Mouse (Mus musculus) heart, embryonic 12.5 days (tissue): Measurements from ENCODE around the gene Cops6. TPM values are rescaled to one million over a fixed set of nuclear protein-coding genes. Genes with fewer than 3 reads are reported as not detected.

Source experiments
- ATAC-seq: fragments of 200-750 bp; cut with Nextera tagmentation; 2 replicates; pipeline ENCODE4 v1.8.0; 2017; ENCODE audit warnings: moderate TSS enrichment, moderate library complexity; ENCODE audit not compliant: insufficient number of reproducible peaks, low FRiP score
- H3K27ac ChIP-seq: fragments of 300-500 bp; sonication (generic); 2 replicates; pipeline ENCODE4 v1.5.1; 2016; ENCODE audit warnings: mild to moderate bottlenecking, moderate library complexity; ENCODE audit not compliant: poor library complexity, severe bottlenecking
- H3K27me3 ChIP-seq: fragments of 300-500 bp; sonication (generic); replicated peaks from 2 replicates; pipeline ENCODE4 v1.6.1; 2016; ENCODE audit warnings: mild to moderate bottlenecking, moderate library complexity
- H3K36me3 ChIP-seq: fragments of 300-500 bp; sonication (generic); 2 replicates; pipeline ENCODE4 v1.6.1; 2016; ENCODE audit warnings: mild to moderate bottlenecking, moderate library complexity
- H3K4me1 ChIP-seq: fragments of 300-500 bp; sonication (generic); replicated peaks from 2 replicates; pipeline ENCODE4 v1.6.1; 2016; ENCODE audit warnings: mild to moderate bottlenecking
- H3K4me2 ChIP-seq: fragments of 300-500 bp; sonication (generic); 2 replicates; pipeline ENCODE4 v1.6.1; 2016; ENCODE audit warnings: mild to moderate bottlenecking, moderate library complexity
- H3K4me3 ChIP-seq: fragments of 300-500 bp; sonication (generic); 2 replicates; pipeline ENCODE4 v1.5.1; 2016; ENCODE audit warnings: mild to moderate bottlenecking
- H3K9ac ChIP-seq: fragments of 300-500 bp; sonication (generic); 2 replicates; pipeline ENCODE4 v1.6.1; 2016; ENCODE audit warnings: mild to moderate bottlenecking, moderate library complexity
- H3K9me3 ChIP-seq: fragments of 300-500 bp; sonication (generic); replicated peaks from 2 replicates; pipeline ENCODE4 v1.6.1; 2016; ENCODE audit warnings: mild to moderate bottlenecking, moderate library complexity
- WGBS: fragments of 180-500 bp; shearing (Covaris S2); methylation state at CpG from one replicate; pipeline ENCODE4 v1.1.7; 2016; 5-methylcytosine and 5-hydroxymethylcytosine counted together
- polyA plus RNA-seq: library from polyadenylated mRNA; unstranded; fragments of >200 nt; fragmentation: Nextera tagmentation; extraction: Ambion mirVana; gene quantifications from 2 replicates; pipeline ENCODE4 v1.2.1, GENCODE M21; 2016

Gene Cops6
- polyA plus RNA-seq, 1 experiment from 2014 or later: 253 TPM

DNA sequence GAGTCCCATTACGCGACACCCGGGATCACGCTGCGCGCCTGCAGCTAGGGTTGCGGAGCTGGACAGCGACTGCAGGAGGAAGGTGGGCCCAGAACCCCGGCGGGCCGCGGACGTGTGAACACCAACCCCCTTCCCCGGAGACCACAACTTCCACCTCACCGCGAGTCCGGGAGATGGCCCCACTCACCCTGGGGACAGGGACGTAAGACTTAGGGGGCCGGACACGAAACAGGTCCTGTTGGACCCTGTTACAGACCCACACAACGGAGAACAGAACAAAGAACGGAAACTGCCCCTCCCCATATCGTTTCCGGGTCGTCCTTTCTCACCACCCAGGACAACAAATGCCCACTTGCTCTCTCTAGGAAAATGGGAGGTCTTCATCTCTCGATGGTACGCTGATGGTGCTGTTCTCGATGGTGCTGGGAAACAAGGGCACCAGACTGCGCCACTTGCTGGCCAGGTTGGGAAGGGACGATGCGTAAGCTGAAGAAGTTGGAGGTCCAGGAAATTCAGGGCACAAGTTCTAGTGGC is 5.4 kb upstream of the Cops6 start, which contains the start of gene Zfp113:
Gene Zfp113 (minus strand): TSS at position 302 of the 534 bp plus-strand sequence.
- H3K36me3 ChIP-seq: peaks cover 25% of the 10 kb centered on the region
- peaks cover 8% of the 10 kb centered on the region; the same call in 1 of the 2 replicates for H3K4me1 ChIP-seq
- WGBS: under 1% methylated on average over 31 of the region's 31 CpGs

GRCm38 (mm10) chr5:138160224-138160762 is 578 bp upstream of the Cops6 start:
- Histone ChIP-seq H3K9me3 (no peaks in the 10 kb centered on the region), H3K4me2 (peak overlapping the region; percentile 80), H3K9ac (0 out of 2 replicates have a peak overlapping the region, but pooled peaks have one; percentile 92), H3K36me3 (peaks cover 28% of the 10 kb centered on the region), H3K4me1 (peaks cover 9% of the 10 kb centered on the region), H3K4me3 (peak overlapping the region; percentile 90), H3K27ac (0 out of 2 replicates have a peak overlapping the region, but pooled peaks have one; percentile 69), H3K27me3 (no peaks in the 10 kb centered on the region)
- no peak for ATAC-seq
- 62% methylated on average over 7 of the region's 7 CpGs for WGBS

More for the DNA sequence above, 5.4 kb upstream of the Cops6 start, which contains the start of gene Zfp113:
- Histone ChIP-seq H3K4me2 (peak within 1 kb of the TSS; percentile 74), H3K9ac (peak within 1 kb of the TSS; percentile 91), H3K9me3 (no peaks in the 10 kb centered on the region), H3K4me3 (peak within 1 kb of the TSS; percentile 76), H3K27me3 (no peaks in the 10 kb centered on the region), H3K27ac (peak within 1 kb of the TSS; percentile 80)
- ATAC-seq: peak; percentile 96

- ATAC-seq: no peak
- Histone ChIP-seq H3K4me3 (no peak overlapping the region), H3K9ac (no peak overlapping the region), H3K27ac (no peak overlapping the region), H3K9me3 (no peaks in the 10 kb centered on the region), H3K27me3 (no peaks in the 10 kb centered on the region), H3K36me3 (peaks cover 55% of the 10 kb centered on the region), H3K4me1 (peaks cover 9% of the 10 kb centered on the region), H3K4me2 (no peak overlapping the region)
- WGBS: 70% methylated on average over 6 of the region's 6 CpGs
These were observed 2.2 kb downstream of the Cops6 start for GRCm38 (mm10) chr5:138163046-138163445.

GRCm38 (mm10) chr5:138163610-138164009 is 2.7 kb downstream of the Cops6 start:
- no peak for ATAC-seq
- no peak overlapping the region for H3K27ac ChIP-seq
- peaks cover 60% of the 10 kb centered on the region for H3K36me3 ChIP-seq
- H3K4me2 ChIP-seq: no peak overlapping the region
- peaks cover 9% of the 10 kb centered on the region for H3K4me1 ChIP-seq
- H3K9me3 ChIP-seq: no peaks in the 10 kb centered on the region
- no peak overlapping the region for H3K4me3 ChIP-seq
- no peak overlapping the region for H3K9ac ChIP-seq
- no peaks in the 10 kb centered on the region for H3K27me3 ChIP-seq
- 79% methylated on average over 10 of the region's 10 CpGs for WGBS

- no peak overlapping the region for H3K4me3 ChIP-seq
- H3K27me3 ChIP-seq: no peaks in the 10 kb centered on the region
- 78% methylated on average over 8 of the region's 8 CpGs for WGBS
- H3K36me3 ChIP-seq: peaks cover 74% of the 10 kb centered on the region
- H3K4me2 ChIP-seq: no peak overlapping the region
- no peak for ATAC-seq
- peaks cover 16% of the 10 kb centered on the region for H3K4me1 ChIP-seq
- no peak overlapping the region for H3K9ac ChIP-seq
- no peaks in the 10 kb centered on the region for H3K9me3 ChIP-seq
- H3K27ac ChIP-seq: no peak overlapping the region
These were observed 4.7 kb downstream of the Cops6 start for GRCm38 (mm10) chr5:138165594-138165993.

DNA sequence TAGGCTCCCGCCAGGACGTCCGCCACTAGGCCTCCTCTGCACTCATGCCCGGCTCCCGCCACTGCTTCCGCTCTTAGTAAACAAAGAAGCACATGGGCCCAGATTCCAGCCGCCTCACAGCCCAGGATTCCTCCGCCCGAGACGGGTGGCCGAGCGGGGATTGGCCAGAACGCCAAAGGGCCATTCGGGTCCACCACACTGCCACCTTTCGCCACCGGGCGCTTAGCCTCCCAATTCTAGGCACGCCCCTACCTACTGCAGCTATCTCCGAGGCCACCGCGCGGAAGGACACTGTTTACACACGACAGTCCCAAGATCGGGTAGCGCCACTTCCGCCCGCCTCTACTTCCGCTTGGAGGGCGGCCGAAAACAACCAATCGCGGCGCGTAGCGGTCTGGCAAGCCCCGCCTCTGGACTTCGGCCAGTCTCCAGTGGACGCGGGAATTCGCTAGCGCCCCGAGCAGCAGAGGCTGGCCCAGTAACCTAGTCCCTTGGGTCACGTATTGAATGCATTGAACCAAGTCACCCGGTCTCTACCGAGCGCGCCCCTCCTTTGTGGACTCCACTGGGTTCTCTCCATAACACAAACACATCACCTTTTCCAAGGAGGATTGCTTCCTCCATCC is 10.2 kb downstream of the Cops6 start:
- Histone ChIP-seq H3K27me3 (no peaks in the 10 kb centered on the region), H3K36me3 (peaks cover 61% of the 10 kb centered on the region), H3K27ac (peak overlapping the region; percentile 97), H3K9ac (peak overlapping the region; percentile 86), H3K4me2 (peak overlapping the region; percentile 92), H3K4me1 (peaks cover 17% of the 10 kb centered on the region), H3K4me3 (peak overlapping the region; percentile 81), H3K9me3 (no peaks in the 10 kb centered on the region)
- WGBS: under 1% methylated on average over 47 of the region's 47 CpGs
- ATAC-seq: peak; percentile 91

DNA sequence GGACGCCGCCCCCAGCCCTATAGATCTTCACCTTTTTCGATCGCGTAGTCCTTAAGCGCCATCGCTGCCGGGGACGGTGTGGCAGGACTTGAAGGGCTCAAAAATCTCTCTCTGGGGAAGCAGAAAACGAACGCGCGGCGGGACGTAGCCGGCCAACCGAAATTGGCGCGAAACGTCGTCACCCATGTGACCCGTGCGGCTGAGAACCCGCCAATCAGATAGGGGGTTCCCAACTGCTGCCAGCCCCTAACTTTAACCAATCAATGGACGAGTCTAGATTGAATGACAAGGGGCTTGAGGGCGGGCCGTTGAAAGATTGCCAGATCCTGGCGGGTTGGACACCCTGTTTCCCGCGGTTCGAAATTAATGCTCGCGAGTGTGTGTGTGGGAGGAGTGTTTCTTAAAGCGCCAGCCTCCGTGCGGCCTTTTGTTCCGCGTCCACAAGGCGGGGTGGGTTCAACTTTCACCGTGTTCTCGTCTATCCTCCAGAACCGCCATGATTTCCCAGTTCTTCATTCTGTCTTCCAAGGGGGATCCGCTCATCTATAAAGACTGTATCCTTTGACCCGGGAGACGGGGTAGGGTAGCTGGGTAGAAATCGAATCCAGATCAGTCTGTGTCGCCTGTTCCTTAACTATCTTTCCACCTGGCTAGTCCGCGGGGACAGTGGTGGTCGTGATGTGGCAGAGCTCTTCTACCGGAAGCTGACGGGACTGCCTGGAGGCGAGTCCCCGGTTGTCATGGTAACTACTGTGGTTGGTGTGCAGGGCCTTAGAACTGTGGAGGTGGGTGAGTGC is 11.0 kb downstream of the Cops6 start, which contains the start of the genes Ap4m1 and Mcm7:
Gene Ap4m1 (plus strand): TSS at position 308 of the 797 bp plus-strand sequence.
Gene Mcm7 (minus strand): TSS at position 728 of the 797 bp plus-strand sequence.
- Histone ChIP-seq H3K9ac (peak within 1 kb of the TSS; percentile 86), H3K4me2 (peak within 1 kb of the TSS; percentile 92), H3K36me3 (peaks cover 60% of the 10 kb centered on the region), H3K27ac (peak within 1 kb of the TSS; percentile 97), H3K9me3 (no peaks in the 10 kb centered on the region), H3K4me3 (peak within 1 kb of the TSS; percentile 81), H3K27me3 (no peaks in the 10 kb centered on the region), H3K4me1 (peaks cover 17% of the 10 kb centered on the region)
- peak; percentile 94 for ATAC-seq
- WGBS: under 1% methylated on average over 54 of the region's 54 CpGs

GRCm38 (mm10) chr5:138173217-138173616 is 12.3 kb downstream of the Cops6 start:
- 84% methylated on average over 3 of the region's 3 CpGs for WGBS
- no peak overlapping the region for H3K27ac ChIP-seq
- H3K9ac ChIP-seq: no peak overlapping the region
- H3K4me2 ChIP-seq: peak overlapping the region; percentile 92
- no peak overlapping the region; the same call in 1 of the 2 replicates for H3K4me3 ChIP-seq
- H3K36me3 ChIP-seq: peaks cover 60% of the 10 kb centered on the region
- H3K4me1 ChIP-seq: peaks cover 17% of the 10 kb centered on the region
- no peak for ATAC-seq
- no peaks in the 10 kb centered on the region for H3K27me3 ChIP-seq
- no peaks in the 10 kb centered on the region for H3K9me3 ChIP-seq

GRCm38 (mm10) chr5:138186950-138187638 is 26.2 kb downstream of the Cops6 start, which contains the start of the genes Taf6 and Cnpy4:
Gene Taf6 (minus strand): TSS chr5:138187451.
Gene Cnpy4 (plus strand): TSS chr5:138187485.
- Histone ChIP-seq H3K4me3 (peak within 1 kb of the TSS; percentile 84), H3K36me3 (peaks cover 32% of the 10 kb centered on the region), H3K4me2 (peak within 1 kb of the TSS; percentile 75), H3K27ac (peak within 1 kb of the TSS; percentile 65; the same call in 1 of the 2 replicates), H3K4me1 (peaks cover 17% of the 10 kb centered on the region), H3K9ac (peak within 1 kb of the TSS; percentile 91), H3K27me3 (no peaks in the 10 kb centered on the region), H3K9me3 (no peaks in the 10 kb centered on the region)
- ATAC-seq: peak; percentile 88
- WGBS: under 1% methylated on average over 31 of the region's 31 CpGs

DNA sequence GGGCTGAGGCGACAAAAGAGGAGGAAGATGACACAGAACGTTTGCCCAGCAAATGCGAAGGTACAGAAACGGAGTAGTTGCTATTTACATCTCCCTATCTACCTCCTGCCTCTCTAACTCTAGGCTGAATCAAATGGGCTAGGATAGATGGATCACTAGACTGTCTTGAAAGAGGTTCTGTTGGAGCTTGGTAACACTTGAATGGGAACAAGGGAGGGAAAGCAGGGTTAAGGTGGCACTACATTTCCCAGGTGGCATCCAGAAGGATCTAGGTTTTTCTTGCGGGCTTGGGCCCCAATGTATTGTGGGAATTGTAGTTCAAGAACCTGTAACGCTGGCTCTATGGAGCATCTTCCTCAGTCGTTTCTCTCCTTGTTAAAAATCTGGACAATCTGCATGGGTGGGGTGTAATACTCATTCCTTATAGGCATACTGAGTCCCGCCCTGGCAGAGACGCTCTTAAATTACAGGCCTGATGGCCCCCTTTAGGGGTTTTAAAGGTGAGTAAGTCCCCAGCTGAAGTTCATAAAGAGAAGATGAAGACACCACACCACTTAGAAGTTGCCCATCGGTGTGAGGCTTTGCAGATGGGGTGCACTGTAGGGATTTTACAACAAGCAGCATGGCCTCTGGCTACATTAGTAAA is 26.9 kb downstream of the Cops6 start:
- Histone ChIP-seq H3K9ac (peak overlapping the region; percentile 91), H3K4me2 (peak overlapping the region; percentile 75), H3K9me3 (no peaks in the 10 kb centered on the region), H3K27ac (peak overlapping the region; percentile 50; the same call in 1 of the 2 replicates), H3K4me3 (peak overlapping the region; percentile 84), H3K36me3 (peaks cover 30% of the 10 kb centered on the region), H3K27me3 (no peaks in the 10 kb centered on the region), H3K4me1 (peaks cover 17% of the 10 kb centered on the region)
- peak; percentile 88 for ATAC-seq
- under 1% methylated on average over 10 of the region's 10 CpGs for WGBS
